Mouse (Mus musculus) fat pad, adult 2 months (tissue): ENCODE data around the gene Pacs1.
"Not testable (repeated sequence)": the region's sequence is repeated elsewhere in the genome, so short reads cannot be mapped to it uniquely, and the experiment has no call there.

Experiments used
- DNase-seq: peaks from one replicate; pipeline ENCODE4 v3.0.0-alpha.2; 2011; ENCODE audit warnings: low read depth, low spot score; ENCODE audit errors: extremely low read depth

The Pacs1 gene

DNA sequence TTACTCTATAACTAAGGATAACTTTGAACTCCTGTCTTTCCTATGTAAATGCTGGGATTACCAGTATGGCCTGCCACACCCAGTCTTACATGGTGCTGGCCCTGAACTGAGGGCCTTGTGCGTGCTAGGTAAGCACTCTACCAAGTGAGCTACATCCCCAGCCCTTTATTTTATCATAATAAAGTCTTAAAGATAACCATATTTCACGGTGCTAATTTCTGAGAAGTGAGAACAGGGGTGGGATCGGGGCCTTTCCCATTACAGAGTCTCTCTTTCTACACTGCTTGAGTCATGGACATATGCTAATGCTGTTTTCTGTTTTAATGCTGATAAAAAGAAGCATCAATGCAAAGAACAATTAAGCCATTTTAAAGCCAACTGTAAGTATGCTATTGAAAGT lies 4.0 kb downstream of the Pacs1 start:
- no peak for DNase-seq

GRCm38 (mm10) chr19:5268017-5268416 lies 4.9 kb downstream of the Pacs1 start:
- no peak for DNase-seq

DNA sequence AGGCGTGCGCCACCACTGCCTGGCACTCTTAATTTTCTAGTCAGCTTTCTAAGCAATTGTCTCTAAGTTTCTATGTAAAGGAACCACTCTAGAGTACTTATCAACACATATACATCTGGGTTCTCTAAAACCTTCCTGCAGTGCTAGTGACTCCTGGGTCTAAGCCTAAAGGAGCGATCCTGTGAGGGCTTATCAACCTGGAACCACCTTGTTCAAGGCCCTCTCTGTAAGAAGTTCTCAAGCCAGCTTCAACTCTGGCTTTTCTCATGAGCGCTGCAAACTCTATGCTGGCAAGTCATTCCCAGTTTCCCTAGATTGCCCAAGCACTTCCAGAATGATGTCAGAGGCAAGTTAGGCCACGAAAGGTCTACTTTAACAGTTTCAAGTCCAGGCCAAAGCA lies 5.9 kb downstream of the Pacs1 start:
- DNase-seq: no peak

- DNase-seq: no peak
Measured at GRCm38 (mm10) chr19:5257140-5257539, 15.8 kb downstream of the Pacs1 start.

GRCm38 (mm10) chr19:5236981-5237380 lies 35.9 kb downstream of the Pacs1 start:
- not testable (repeated sequence) for DNase-seq

DNA sequence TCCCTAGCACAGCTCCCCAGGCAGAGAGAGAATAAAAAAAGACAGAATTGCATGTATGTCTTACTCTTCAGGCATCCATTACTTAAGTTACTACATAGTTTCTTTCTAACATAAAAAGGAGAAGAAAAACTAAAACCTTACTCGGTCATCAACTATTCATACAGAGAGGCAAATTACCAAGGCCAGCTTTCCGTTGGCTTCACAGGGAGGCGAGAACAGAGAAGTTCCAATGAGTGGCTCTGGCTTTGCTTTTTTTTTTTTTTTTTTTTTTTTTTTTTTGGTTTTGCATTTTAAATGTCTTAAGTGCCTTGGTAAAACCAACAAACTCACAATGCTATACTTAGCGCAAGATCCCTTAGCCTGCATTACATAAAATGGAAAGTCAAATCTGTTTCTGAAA lies 40.2 kb downstream of the Pacs1 start:
- no peak for DNase-seq

GRCm38 (mm10) chr19:5230110-5230509 lies 42.8 kb downstream of the Pacs1 start:
- no peak for DNase-seq

GRCm38 (mm10) chr19:5224624-5225023 lies 48.3 kb downstream of the Pacs1 start:
- DNase-seq: no peak

GRCm38 (mm10) chr19:5224077-5224476 lies 48.8 kb downstream of the Pacs1 start:
- DNase-seq: no peak

GRCm38 (mm10) chr19:5221926-5222325 lies 51.0 kb downstream of the Pacs1 start:
- no peak for DNase-seq

DNA sequence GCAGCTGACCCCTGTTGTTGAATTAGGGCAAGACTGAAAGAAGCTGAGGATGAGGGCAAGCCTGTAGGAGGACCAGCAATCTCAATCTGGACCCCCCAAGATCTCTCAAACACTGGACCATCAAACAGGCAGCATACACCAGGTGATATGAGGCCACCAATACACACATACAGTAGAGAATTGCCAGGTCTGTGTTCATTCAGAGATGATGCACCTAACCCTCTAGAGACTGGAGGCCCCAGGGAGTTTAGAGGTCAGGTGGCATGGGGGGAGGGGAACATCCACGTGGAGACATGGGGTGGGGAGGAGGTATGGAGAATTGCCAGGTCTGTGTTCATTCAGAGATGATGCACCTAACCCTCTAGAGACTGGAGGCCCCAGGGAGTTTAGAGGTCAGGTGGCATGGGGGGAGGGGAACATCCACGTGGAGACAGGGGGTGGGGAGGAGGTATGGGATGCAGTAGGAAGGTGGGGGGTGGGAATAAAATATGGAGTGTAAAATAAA lies 51.6 kb downstream of the Pacs1 start:
- not testable (repeated sequence) for DNase-seq

- DNase-seq: no peak
Measured at GRCm38 (mm10) chr19:5220389-5220788, 52.5 kb downstream of the Pacs1 start.

GRCm38 (mm10) chr19:5201691-5202090 lies 71.2 kb downstream of the Pacs1 start:
- DNase-seq: peak; percentile 8

DNA sequence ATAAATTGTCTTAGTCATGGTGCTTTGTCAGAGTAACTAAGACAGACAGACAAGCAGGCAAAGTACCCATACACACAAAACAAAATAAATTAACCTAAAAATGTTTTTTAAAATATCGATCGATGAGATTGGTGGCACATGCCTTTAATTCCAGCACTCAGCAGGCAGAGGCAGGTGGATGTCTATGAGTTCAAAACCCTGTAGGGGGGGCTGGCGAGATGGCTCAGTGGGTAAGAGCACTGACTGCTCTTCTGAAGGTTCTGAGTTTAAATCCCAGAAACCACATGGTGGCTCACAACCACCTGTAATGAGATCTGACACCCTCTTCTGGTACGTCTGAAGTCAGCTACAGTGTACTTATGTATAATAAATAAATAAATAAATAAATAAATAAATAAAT lies 72.3 kb downstream of the Pacs1 start:
- not testable (repeated sequence) for DNase-seq

GRCm38 (mm10) chr19:5198553-5198952 lies 74.4 kb downstream of the Pacs1 start:
- no peak for DNase-seq

DNA sequence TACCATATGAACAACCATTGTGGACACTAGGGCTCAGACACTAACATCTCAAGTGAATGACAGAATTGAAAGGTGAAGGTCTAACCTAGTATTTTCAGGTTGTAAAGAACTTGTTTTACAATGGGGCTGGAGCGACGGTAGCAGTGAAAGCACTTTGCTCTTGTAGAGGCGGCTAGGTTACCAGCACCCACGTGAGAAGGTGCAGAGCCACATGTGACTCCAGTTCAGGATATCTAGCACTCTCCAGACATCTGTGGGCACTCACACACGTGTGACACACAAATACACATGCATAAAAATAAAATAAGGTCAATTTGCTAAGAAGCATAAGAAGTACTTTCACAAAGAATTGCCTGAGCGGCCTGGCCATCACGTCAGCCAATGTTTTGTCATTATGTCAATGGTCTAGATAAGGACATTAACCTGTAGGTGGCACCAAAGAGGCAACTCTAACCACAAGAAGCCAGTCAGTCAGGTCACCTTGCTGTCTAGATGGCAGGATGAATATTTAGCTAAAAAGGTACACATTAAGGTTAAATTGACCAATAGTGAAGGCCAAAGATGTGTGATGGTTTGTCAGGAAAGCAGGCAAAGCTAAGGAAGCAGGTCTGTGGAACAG lies 77.4 kb downstream of the Pacs1 start:
- peak; percentile 14 for DNase-seq

DNA sequence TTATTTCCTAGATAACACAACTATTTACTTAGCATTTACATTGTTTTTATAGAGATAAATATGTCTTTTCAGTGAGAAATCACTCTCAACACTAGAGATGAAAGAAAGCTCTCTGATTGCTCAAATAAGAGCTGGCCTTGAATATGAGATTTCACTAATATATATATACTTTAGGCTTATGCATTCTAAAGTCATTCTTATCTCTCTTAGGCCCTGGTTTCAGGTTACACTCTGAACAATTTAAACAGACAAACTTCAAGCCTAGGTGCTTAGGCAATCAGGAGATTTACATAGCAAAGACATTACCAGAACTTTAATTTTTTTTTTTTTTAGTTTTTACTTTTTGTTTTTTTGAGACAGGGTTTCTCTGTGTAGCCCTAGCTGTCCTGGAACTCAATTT lies 80.5 kb downstream of the Pacs1 start:
- DNase-seq: no peak

DNA sequence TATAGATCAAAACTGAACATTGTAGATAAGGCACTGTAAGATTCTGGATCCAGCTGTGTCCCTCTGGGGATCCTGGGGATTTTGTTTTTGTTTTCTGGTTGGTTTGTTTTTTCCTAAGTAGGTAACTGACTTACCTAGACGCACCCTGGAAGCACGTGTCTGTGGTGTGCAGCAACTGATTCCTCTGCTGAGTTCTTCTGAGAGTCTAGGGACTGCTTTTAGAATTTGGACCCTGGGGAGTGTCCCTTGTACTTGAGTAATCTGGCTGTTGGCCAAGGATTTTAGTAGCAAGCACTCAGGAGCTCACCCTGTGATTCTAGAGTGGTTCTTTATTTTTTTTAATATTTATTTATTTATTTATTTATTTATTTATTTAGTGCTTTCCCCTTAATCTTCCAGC lies 85.5 kb downstream of the Pacs1 start:
- no peak for DNase-seq

- no peak for DNase-seq
Measured at GRCm38 (mm10) chr19:5181926-5182325, 91.0 kb downstream of the Pacs1 start.

GRCm38 (mm10) chr19:5178631-5179030 lies 94.3 kb downstream of the Pacs1 start:
- DNase-seq: no peak

- no peak for DNase-seq
Measured at GRCm38 (mm10) chr19:5170430-5170829, 102.5 kb downstream of the Pacs1 start.

DNA sequence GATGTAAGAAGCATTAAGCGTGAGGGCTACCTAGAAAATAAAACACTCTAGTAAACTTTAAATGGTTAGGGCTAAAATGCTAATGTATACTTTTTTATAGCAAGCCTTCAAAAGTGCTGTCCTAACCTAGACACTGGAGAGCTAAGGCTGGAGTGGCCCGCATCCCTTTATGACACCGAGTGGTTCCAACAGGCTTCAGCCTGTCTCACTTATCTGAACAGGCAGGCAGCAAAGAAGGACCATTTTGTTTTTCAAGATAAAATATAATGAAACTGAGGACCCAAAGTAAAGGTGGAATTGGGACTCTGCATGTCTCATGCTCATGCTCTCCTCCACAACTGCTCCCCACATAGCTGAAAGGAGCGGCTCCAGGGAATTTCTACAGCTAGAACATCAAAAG lies 105.4 kb downstream of the Pacs1 start:
- no peak for DNase-seq

DNA sequence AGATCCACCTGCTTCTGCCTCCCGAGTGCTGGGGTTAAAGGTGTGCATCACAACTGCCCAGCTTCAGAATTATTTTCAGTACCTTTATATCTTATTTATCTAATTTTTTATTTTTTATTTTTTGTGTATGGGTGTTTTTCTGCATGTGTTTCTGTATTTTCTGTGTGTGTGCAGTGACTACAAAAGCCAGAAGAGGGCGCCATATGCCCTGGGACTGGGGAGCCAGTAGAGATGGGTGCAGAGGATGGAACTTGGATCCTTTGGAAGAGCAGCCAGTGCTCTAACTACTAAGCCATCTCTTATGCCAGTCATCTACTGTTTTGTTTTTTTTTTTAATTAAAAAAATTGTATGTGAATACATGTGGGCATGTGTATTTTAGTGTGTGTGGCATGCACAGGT lies 108.5 kb downstream of the Pacs1 start:
- DNase-seq: no peak
